Mouse (Mus musculus) liver, adult 2 months (tissue): ENCODE data around the gene Gbx2. TPM values are rescaled to one million over a fixed set of nuclear protein-coding genes. Genes with fewer than 3 reads are reported as not detected.

ENCODE experiments used
- DNase-seq: peaks from one replicate; pipeline ENCODE4 v3.0.0-alpha.2; 2011; ENCODE audit warnings: low read depth, low spot score; ENCODE audit errors: extremely low read depth
- H3K27ac ChIP-seq: fragments of 200-500 bp; replicated peaks from 2 replicates; pipeline ENCODE4 v1.5.1; 2012; ENCODE audit warnings: low read depth, mild to moderate bottlenecking, control low read depth, inconsistent platforms, low read length; ENCODE audit not compliant: insufficient read depth
- H3K27me3 ChIP-seq: fragments of 200-500 bp; 2 replicates; pipeline ENCODE4 v1.6.1; 2012; ENCODE audit warnings: mild to moderate bottlenecking, moderate library complexity, low read length, inconsistent platforms; ENCODE audit not compliant: control insufficient read depth, insufficient read depth
- H3K36me3 ChIP-seq: fragments of 200-500 bp; 2 replicates; pipeline ENCODE4 v1.6.1; 2012; ENCODE audit warnings: low read length, inconsistent platforms; ENCODE audit not compliant: control insufficient read depth, insufficient read depth
- H3K4me1 ChIP-seq: fragments of 200-500 bp; 2 replicates; pipeline ENCODE4 v1.6.1; 2011; ENCODE audit warnings: low read length; ENCODE audit not compliant: control insufficient read depth, insufficient read depth
- H3K4me3 ChIP-seq: fragments of 200-500 bp; 2 replicates; pipeline ENCODE4 v1.5.1; 2011; ENCODE audit warnings: low read depth, mild to moderate bottlenecking, control low read depth, low read length, moderate library complexity; ENCODE audit not compliant: insufficient read depth
- H3K79me2 ChIP-seq: fragments of 200-500 bp; 2 replicates; pipeline ENCODE4 v1.6.1; 2012; ENCODE audit warnings: inconsistent platforms, mild to moderate bottlenecking, low read length, moderate library complexity; ENCODE audit not compliant: control insufficient read depth, insufficient read depth
- H3K9ac ChIP-seq: fragments of 200-500 bp; 2 replicates; pipeline ENCODE4 v1.6.1; 2012; ENCODE audit warnings: low read depth, mild to moderate bottlenecking, control low read depth, inconsistent platforms, low read length
- CTCF ChIP-seq: fragments of 200-500 bp; IDR thresholded peaks from 2 replicates; pipeline ENCODE4 v1.5.1; 2011; ENCODE audit warnings: low read depth, low read length, control low read depth
- POLR2A ChIP-seq: fragments of 200-500 bp; IDR thresholded peaks from 2 replicates; pipeline ENCODE4 v1.6.1; 2011; ENCODE audit warnings: low read length, control low read depth; ENCODE audit not compliant: insufficient read depth; ENCODE audit errors: extremely low read depth
- WGBS: fragments of 180-500 bp; shearing (Covaris S2); methylation state at CpG from one replicate; pipeline ENCODE4 v1.1.7; 2018; 5-methylcytosine and 5-hydroxymethylcytosine counted together
- polyA plus RNA-seq: library from polyadenylated mRNA; depleted of rRNA; stranded (reverse); fragments of >200 nt; gene quantifications from 2 replicates; pipeline ENCODE4 v1.2.3, GENCODE M21; 2012
- total RNA-seq: library from RNA; depleted of rRNA; stranded (reverse); fragments of >200 nt; gene quantifications from 2 replicates; pipeline ENCODE4 v1.2.3, GENCODE M21; 2014

Gene Gbx2
- total and polyA plus RNA-seq, 2 experiments: not detected

DNA sequence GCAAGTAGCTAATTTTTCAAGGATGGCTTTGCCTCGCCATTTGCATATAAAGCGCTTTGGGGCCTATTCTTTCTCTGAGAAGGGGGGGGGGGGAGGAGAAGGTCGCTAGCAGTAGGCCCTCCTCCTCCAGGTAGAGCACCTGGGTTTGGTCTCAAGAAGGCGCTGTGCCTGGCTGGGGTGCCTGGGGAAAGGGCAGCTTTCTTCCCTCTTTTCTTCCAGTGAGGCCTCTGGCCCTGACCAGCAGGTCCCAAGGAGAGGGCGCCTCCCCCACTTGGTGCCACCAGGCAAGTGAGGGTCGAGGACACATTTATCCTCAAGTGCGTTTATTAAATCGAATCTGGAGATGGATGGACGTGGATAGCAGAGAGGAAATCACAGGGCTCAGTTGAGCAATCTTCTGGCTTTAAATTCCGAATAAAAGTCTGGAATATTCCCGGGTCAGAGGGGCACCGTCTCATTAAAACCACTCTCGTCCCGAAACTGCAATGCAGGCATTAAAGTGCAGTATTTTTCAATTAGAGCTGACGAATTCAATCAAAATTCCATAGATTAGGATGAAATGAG, 10.1 kb upstream of the Gbx2 start:
- H3K9ac ChIP-seq: no peak overlapping the region
- WGBS: 28% methylated on average over 15 of the region's 15 CpGs
- no peaks in the 10 kb centered on the region for H3K79me2 ChIP-seq
- TF ChIP-seq POLR2A (no peak), CTCF (no peak)
- H3K27ac ChIP-seq: no peak overlapping the region
- H3K36me3 ChIP-seq: no peaks in the 10 kb centered on the region
- H3K4me3 ChIP-seq: no peak overlapping the region
- peaks cover 27% of the 10 kb centered on the region; the same call in 1 of the 2 replicates for H3K27me3 ChIP-seq
- no peak for DNase-seq
- H3K4me1 ChIP-seq: 0 out of 2 replicates have a peak, but pooled peaks cover 1% of the 10 kb centered on the region

DNA sequence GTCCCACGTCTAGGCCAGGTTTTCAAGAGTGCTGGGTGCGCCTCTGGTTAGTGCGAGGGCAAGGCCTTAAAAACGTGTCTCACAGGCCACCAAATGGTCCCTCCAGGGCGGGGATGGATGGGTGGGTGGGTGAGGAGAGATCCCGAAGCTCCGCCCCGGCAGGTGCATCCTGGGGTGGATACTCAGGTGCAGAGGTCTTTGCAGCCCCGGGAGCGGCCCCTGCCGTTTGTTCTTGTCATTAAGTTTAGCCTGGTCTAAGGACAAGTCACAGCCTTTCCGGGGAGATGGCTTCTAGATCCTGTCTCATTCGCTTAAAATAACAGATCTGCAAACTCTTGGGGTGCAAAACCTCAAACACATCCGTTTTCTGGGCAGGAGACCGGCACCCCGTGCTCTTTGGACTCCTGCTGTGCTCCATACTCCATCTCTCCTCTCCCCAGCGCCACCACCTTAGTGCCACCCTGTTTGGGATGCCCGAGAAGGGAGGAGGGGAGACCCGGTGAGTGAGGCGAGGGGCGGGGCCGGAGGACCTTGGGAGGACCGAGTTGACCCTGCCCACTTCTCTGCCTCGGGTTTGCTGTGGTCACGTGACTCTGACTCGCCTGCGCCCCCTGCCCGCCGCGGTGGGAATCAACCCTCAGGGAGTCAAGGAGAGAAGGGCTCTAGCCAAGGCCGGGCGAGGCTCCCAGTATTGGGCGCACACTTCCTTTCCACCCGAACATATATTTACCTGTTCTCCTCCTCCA, 9.2 kb upstream of the Gbx2 start:
- Histone ChIP-seq H3K9ac (no peak overlapping the region), H3K4me3 (no peak overlapping the region), H3K4me1 (0 out of 2 replicates have a peak, but pooled peaks cover 1% of the 10 kb centered on the region), H3K27ac (no peak overlapping the region), H3K79me2 (no peaks in the 10 kb centered on the region), H3K27me3 (peaks cover 31% of the 10 kb centered on the region; the same call in 1 of the 2 replicates), H3K36me3 (no peaks in the 10 kb centered on the region)
- DNase-seq: peak; percentile 38
- whole genome bisulfite sequencing: 7% methylated on average over 34 of the region's 34 CpGs
- TF ChIP-seq CTCF (peak; percentile 79), POLR2A (no peak)

DNA sequence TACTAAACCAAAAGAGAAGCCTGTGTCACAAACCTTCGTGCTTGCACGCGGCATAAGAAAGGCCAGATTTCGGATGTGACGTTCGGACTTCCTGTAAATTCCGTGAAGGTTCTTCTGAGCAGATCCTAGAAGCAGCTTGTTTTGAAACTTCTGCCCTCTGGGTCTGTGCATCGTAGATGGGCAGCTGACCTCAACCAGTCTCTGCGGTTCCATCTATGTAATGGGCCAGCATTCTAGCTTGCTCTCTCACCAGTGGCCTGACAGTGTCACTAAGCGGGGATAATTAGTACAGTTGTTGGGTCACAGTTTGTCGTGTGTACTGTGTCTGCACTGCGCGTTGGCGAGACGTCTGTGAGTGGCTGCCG, 8.6 kb upstream of the Gbx2 start:
- Histone ChIP-seq H3K4me1 (0 out of 2 replicates have a peak, but pooled peaks cover 1% of the 10 kb centered on the region), H3K36me3 (no peaks in the 10 kb centered on the region), H3K79me2 (no peaks in the 10 kb centered on the region), H3K27me3 (peaks cover 31% of the 10 kb centered on the region; the same call in 1 of the 2 replicates), H3K9ac (no peak overlapping the region), H3K4me3 (no peak overlapping the region), H3K27ac (no peak overlapping the region)
- WGBS: 32% methylated on average over 16 of the region's 16 CpGs
- TF ChIP-seq POLR2A: no peak
- TF ChIP-seq CTCF: no peak
- DNase-seq: no peak

DNA sequence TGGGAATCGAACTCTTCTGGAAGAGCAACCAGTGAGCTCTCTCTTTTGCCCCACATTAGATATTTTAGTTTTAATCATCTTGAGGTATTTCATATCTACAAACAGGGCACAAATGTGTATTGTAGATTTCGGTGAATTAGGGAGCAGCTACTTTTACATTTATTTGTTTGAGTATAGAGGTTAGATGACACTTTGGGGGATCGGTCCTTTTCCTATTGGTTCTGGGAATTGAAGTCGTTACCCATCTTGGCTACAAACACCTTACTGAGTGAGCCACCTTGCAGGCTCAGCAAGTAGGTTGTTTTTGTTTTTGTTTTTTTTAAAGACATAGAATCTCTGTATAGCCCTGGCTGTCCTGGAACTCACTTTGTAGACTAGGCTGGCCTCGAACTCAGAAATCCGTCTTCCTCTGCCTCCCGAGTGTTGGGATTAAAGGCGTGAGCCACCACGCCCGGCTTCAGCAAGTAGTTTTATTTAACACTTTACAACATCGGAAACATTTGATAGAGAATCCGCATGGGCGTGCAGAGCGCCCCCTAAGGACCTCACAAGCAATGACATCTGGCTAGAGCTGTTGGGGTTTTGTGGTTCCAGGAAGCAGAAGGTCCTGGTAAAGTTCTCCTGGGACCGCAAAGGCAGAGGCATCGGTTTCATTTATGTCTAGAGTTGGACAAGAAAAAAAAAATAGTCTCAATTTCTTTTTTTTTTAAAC, 8.1 kb upstream of the Gbx2 start:
- Histone ChIP-seq H3K27me3 (peaks cover 34% of the 10 kb centered on the region; the same call in 1 of the 2 replicates), H3K79me2 (no peaks in the 10 kb centered on the region), H3K36me3 (no peaks in the 10 kb centered on the region), H3K4me3 (no peak overlapping the region), H3K27ac (no peak overlapping the region), H3K9ac (no peak overlapping the region), H3K4me1 (0 out of 2 replicates have a peak, but pooled peaks cover 1% of the 10 kb centered on the region)
- DNase-seq: no peak
- TF ChIP-seq POLR2A (no peak), CTCF (peak; percentile 50; the same call in 1 of the 2 replicates)
- WGBS: 37% methylated on average over 16 of the region's 16 CpGs

DNA sequence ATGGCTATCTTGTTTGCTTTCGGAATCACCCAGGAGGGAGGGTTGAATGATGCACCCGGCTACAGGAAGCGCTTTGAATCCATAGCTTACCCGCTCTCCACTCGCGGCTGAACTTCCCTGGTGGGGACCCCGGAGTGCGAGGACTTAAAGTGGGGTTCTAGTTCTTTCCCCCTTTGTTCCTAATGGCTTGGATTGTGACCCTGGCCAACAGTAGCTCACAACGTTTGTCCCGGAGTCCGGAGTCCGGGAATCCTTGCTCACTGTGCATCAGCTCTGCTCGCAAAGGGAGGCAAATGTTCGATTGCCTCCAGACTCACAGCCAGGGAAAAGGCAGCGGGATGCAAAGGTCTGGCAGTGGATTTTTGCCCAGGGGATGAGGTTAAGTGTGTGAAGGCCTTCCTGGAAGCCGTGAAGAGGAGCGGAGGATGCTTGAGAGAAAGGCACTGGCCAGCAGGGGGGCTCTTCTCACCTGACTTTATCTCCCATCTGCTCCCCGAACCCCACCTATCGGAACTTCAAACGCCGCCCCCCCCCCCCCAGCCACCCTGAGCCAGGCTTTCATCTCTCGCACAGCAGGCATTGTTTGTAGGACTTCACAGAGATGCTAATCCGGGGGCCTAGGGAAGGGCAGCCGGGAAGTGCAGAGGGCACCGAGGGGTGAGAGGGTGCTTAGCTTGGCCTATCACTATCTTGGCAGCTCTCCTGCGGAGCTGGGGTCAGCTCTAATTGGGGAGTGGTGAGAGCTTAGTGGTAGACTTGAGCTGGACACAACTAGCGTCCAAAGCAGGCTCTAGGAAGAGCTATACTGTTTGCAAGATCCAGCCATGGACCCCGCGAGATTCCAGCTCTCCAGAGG, 4.7 kb upstream of the Gbx2 start:
- 6% methylated on average over 29 of the region's 29 CpGs for WGBS
- Histone ChIP-seq H3K27me3 (peaks cover 40% of the 10 kb centered on the region), H3K36me3 (no peaks in the 10 kb centered on the region), H3K4me3 (no peak overlapping the region), H3K9ac (no peak overlapping the region), H3K79me2 (no peaks in the 10 kb centered on the region), H3K4me1 (no peaks in the 10 kb centered on the region), H3K27ac (no peak overlapping the region)
- TF ChIP-seq CTCF: no peak
- TF ChIP-seq POLR2A: no peak
- DNase-seq: no peak
